11 mouse cellular contexts compared by ENCODE assay signal in the genomic region with DNA sequence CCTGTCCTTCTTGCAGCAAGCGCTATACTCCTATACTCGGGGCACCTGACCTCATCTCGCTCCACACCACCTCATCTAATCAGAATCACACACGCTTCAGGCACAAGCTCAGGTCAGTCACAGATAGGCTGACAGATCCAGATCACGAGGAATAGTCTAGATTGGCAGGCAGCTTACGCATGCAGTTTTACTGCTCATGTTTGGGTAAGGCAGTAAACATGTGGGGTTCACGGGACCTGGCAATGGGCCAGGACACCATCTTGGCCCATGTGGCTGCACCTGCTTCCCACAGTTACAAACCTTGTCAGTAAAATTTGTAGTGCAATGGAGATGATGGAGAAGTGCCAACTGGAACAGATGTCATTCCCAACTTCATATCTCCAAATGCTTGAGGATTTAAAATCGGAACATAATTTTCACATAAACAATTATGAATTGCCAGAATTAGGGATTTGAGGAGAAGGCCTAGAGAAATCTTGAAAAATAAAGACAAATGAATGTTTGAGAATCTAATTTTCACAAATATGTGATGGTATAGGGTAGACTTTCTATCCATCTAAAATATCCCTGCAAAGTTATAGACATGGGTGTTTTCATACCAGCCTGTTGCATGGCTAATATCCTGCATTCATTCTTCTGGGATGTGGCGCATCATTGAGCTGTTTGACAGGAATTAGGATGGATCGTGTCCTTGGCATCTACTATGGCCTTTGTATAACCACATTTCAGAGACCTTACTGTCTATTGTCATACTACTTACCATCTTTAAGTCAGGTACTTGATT.
DNase-seq lines count a peak whose midpoint lies in the region; ATAC-seq and TF ChIP-seq lines count a peak whose summit lies in the region.
"Had no signal": no experiment of that assay in that cellular context is flagged by ENCODE, and none has a peak within 500 bp of the region (broad histone marks: within the 10 kb centered on the region; RNA-seq: fewer than 3 reads in every experiment).

No protein-coding gene starts in this region.

- H3K27ac ChIP-seq in midbrain, postnatal 0 days (ENCODE audit: low read depth, low read length), result no peak overlapping the region
- H3K27ac ChIP-seq in midbrain, embryonic 11.5 days (ENCODE audit: low read depth, low read length), result no peak overlapping the region
- H3K27ac ChIP-seq in forebrain, embryonic 16.5 days (ENCODE audit: low read length), result peak overlapping the region; percentile 73
- H3K27ac ChIP-seq: liver, embryonic 15.5 days had no signal

- H3K4me2 ChIP-seq in midbrain, postnatal 0 days (ENCODE audit: low read depth, low read length, poor library complexity, severe bottlenecking), result no peak overlapping the region
- no peak overlapping the region for H3K4me2 ChIP-seq in midbrain, embryonic 11.5 days
- no peak overlapping the region for H3K4me2 ChIP-seq in forebrain, embryonic 16.5 days (ENCODE audit: low read length)
- H3K4me2 ChIP-seq: liver, embryonic 15.5 days had no signal

- H3K9ac ChIP-seq in midbrain, postnatal 0 days (replicated peaks; ENCODE audit: low read length, poor library complexity, severe bottlenecking), result no peak overlapping the region
- no peak overlapping the region for H3K9ac ChIP-seq in midbrain, embryonic 11.5 days (ENCODE audit: low read length)
- H3K9ac ChIP-seq in forebrain, embryonic 16.5 days (replicated peaks; ENCODE audit: low read depth, low read length), result no peak overlapping the region
- H3K9ac ChIP-seq: liver, embryonic 15.5 days had no signal

- 92% methylated on average over 10 of the region's 10 CpGs for WGBS in midbrain, postnatal 0 days
- 91% methylated on average over 10 of the region's 10 CpGs for WGBS in midbrain, embryonic 11.5 days
- 65% methylated on average over 10 of the region's 10 CpGs for WGBS in forebrain, embryonic 16.5 days

- peak; percentile 74 for DNase-seq in midbrain, postnatal 0 days (ENCODE audit: low spot score)
- no peak for DNase-seq in midbrain, embryonic 11.5 days (ENCODE audit: low spot score, missing footprints)
- peak; percentile 39 to 55 for DNase-seq in layer of hippocampus, postnatal 36 days
- DNase-seq in skeletal muscle tissue, adult 2 months (ENCODE audit: low read depth, low spot score), result peak; percentile 69
- DNase-seq in thymus, postnatal 0 days (ENCODE audit: low spot score), result no peak
- no peak for DNase-seq in kidney, adult 8-10 months
- DNase-seq in kidney, adult 18-20 months, result no peak
- DNase-seq: adrenal gland, postnatal 36 days had no signal

- TF ChIP-seq CTCF in midbrain, postnatal 0 days (IDR thresholded peaks at IDR 0.05), result no peak

- H3K9me3 ChIP-seq in midbrain, postnatal 0 days (ENCODE audit: low read length), result no peaks in the 10 kb centered on the region
- no peaks in the 10 kb centered on the region for H3K9me3 ChIP-seq in midbrain, embryonic 11.5 days (ENCODE audit: control insufficient read depth, low read length)
- 0 out of 2 replicates have a peak, but pooled peaks cover 2% of the 10 kb centered on the region for H3K9me3 ChIP-seq in forebrain, embryonic 16.5 days (ENCODE audit: control insufficient read depth, low read length)
- H3K9me3 ChIP-seq: liver, embryonic 15.5 days had no signal

- peak; percentile 58; the same call in 1 of the 2 replicates for ATAC-seq in midbrain, postnatal 0 days (ENCODE audit: low FRiP score)
- ATAC-seq in midbrain, embryonic 11.5 days (ENCODE audit: low FRiP score), result no peak
- peak; percentile 84 for ATAC-seq in forebrain, embryonic 16.5 days

- H3K27me3 ChIP-seq in midbrain, postnatal 0 days (ENCODE audit: insufficient read depth, low read length), result no peaks in the 10 kb centered on the region
- H3K27me3 ChIP-seq in midbrain, embryonic 11.5 days (ENCODE audit: control insufficient read depth, insufficient read depth, low read length), result no peaks in the 10 kb centered on the region
- H3K27me3 ChIP-seq in forebrain, embryonic 16.5 days (replicated peaks; ENCODE audit: control insufficient read depth, insufficient read depth, low read length), result no peaks in the 10 kb centered on the region
- H3K27me3 ChIP-seq: liver, embryonic 15.5 days had no signal

- H3K36me3 ChIP-seq in midbrain, postnatal 0 days (ENCODE audit: insufficient read depth, low read length), result no peaks in the 10 kb centered on the region
- no peaks in the 10 kb centered on the region for H3K36me3 ChIP-seq in midbrain, embryonic 11.5 days (ENCODE audit: control insufficient read depth, insufficient read depth, low read length)
- H3K36me3 ChIP-seq in forebrain, embryonic 16.5 days (ENCODE audit: control insufficient read depth, insufficient read depth), result no peaks in the 10 kb centered on the region
- H3K36me3 ChIP-seq: liver, embryonic 15.5 days had no signal

- no peak overlapping the region for H3K4me3 ChIP-seq in midbrain, postnatal 0 days (ENCODE audit: low read depth, low read length)
- H3K4me3 ChIP-seq in midbrain, embryonic 11.5 days (ENCODE audit: low read depth, low read length), result no peak overlapping the region
- H3K4me3 ChIP-seq in forebrain, embryonic 16.5 days (replicated peaks; ENCODE audit: low read length), result no peak overlapping the region
- H3K4me3 ChIP-seq: erythroblast, embryonic 14.5 days; liver, embryonic 15.5 days had no signal

- no peaks in the 10 kb centered on the region for H3K4me1 ChIP-seq in midbrain, postnatal 0 days (ENCODE audit: insufficient read depth, low read length)
- no peaks in the 10 kb centered on the region for H3K4me1 ChIP-seq in midbrain, embryonic 11.5 days (ENCODE audit: control insufficient read depth, insufficient read depth, low read length)
- H3K4me1 ChIP-seq in forebrain, embryonic 16.5 days (replicated peaks; ENCODE audit: control insufficient read depth, insufficient read depth, low read length), result peaks cover 3% of the 10 kb centered on the region; the same call in 1 of the 2 replicates
- H3K4me1 ChIP-seq: liver, embryonic 15.5 days had no signal

Comparison
In these comparisons a context has a peak if more than half of its experiments do, and no peak if none do; other contexts are left out.
1. DNase-seq: peak in midbrain, postnatal 0 days (single experiment), layer of hippocampus, postnatal 36 days (2 of 2) and skeletal muscle tissue, adult 2 months (single experiment); none in midbrain, embryonic 11.5 days (single experiment), thymus, postnatal 0 days (single experiment), kidney, adult 8-10 months (0 of 2) and kidney, adult 18-20 months (single experiment).